Mouse (Mus musculus) forebrain, embryonic 14.5 days (tissue): ENCODE results near the gene Wasf2. TPM values are rescaled to one million over a fixed set of nuclear protein-coding genes. Genes with fewer than 3 reads are reported as not detected.
A peak's percentile ranks its signal among the peaks of the same experiment; 100 is the strongest.

Source experiments
- ATAC-seq: fragments of 200-750 bp; cut with Nextera tagmentation; 2 replicates; pipeline ENCODE4 v1.8.0; 2017; ENCODE audit warnings: mild to moderate bottlenecking, moderate library complexity
- DNase-seq: peaks from one replicate; pipeline ENCODE4 v3.0.0-alpha.2; 2015; ENCODE audit warnings: low spot score
- H3K27ac ChIP-seq: fragments of 300-500 bp; sonication (generic); 2 replicates; pipeline ENCODE4 v1.5.1; 2014; ENCODE audit warnings: low read depth, mild to moderate bottlenecking, control low read depth, low read length, moderate library complexity
- H3K27me3 ChIP-seq: fragments of 300-500 bp; sonication (generic); replicated peaks from 2 replicates; pipeline ENCODE4 v1.6.1; 2014; ENCODE audit warnings: low read length, control low read depth, mixed read lengths; ENCODE audit not compliant: control insufficient read depth, insufficient read depth
- H3K36me3 ChIP-seq: fragments of 300-500 bp; sonication (generic); 2 replicates; pipeline ENCODE4 v1.6.1; 2014; ENCODE audit warnings: low read length, control low read depth; ENCODE audit not compliant: control insufficient read depth, insufficient read depth
- H3K4me1 ChIP-seq: fragments of 300-500 bp; sonication (generic); 2 replicates; pipeline ENCODE4 v1.6.1; 2014; ENCODE audit warnings: antibody characterized with exemption, low read length, control low read depth; ENCODE audit not compliant: control insufficient read depth, insufficient read depth
- H3K4me2 ChIP-seq: fragments of 300-500 bp; sonication (generic); 2 replicates; pipeline ENCODE4 v1.6.1; 2014; ENCODE audit warnings: mild to moderate bottlenecking, control low read depth, low read length
- H3K4me3 ChIP-seq: fragments of 300-500 bp; sonication (generic); 2 replicates; pipeline ENCODE4 v1.5.1; 2014; ENCODE audit warnings: low read depth, low read length, control low read depth
- H3K9ac ChIP-seq: fragments of 300-500 bp; sonication (generic); 2 replicates; pipeline ENCODE4 v1.6.1; 2014; ENCODE audit warnings: mild to moderate bottlenecking, low read length, control low read depth, moderate library complexity
- H3K9me3 ChIP-seq: fragments of 300-500 bp; sonication (generic); replicated peaks from 2 replicates; pipeline ENCODE4 v1.6.1; 2016; ENCODE audit warnings: low read length, control low read depth, mixed read lengths; ENCODE audit not compliant: control insufficient read depth
- WGBS: fragments of 180-500 bp; shearing (Covaris S2); extraction: QIAGEN DNeasy Blood & Tissue Kit; methylation state at CpG from one replicate; pipeline ENCODE4 v1.1.7; 2014; 5-methylcytosine and 5-hydroxymethylcytosine counted together
- polyA plus RNA-seq: library from polyadenylated mRNA; unstranded; fragments of >200 nt; fragmentation: Nextera tagmentation; extraction: Ambion mirVana; gene quantifications from 2 replicates; pipeline ENCODE4 v1.2.1, GENCODE M21; 2014

Wasf2 gene
- polyA plus RNA-seq, 1 experiment from 2014 or later = 28.3 TPM

DNA sequence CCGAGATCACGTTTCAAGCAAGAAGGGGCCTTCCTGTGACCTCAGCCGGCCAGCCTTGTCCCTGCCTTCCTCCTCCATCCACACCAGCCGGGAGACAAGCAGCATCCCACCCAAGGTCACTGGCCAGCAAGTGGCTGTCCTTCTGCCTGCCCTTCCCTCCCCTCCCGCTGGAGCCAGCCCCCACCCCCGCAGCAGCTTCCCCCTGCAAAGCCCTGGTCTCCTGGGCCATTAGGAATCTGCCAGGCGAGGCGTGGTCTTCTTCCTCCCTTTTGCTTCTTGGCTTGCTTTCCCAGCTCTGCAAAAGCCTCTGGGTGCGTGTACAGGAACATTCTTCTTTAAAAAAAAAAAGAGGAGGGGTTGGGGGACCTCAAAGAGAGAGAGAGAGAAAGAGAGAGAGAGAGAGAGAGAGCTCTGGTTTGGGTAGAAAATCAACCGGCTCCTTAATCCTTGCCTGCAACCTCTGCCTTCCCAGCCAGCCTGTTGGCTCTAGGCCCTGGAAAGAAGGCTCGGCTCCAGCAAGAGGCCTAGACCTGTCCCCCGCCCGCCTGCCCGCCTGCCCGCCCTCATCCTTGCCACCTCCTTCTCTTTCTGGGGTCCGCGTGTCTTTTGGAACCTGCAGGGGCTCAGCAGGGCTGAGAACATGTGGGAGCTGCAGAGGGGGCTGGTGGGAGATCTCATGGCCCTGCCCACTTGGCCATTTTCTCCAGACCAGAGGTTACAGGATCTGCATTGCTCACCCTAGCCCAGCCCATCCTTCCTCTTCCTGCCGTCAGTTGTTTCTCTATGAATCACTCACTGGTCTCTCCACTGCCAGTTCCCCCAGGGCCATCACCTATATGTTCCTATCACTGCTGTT is 12.5 kb upstream of the Wasf2 start:
- H3K4me1 ChIP-seq = peaks cover 5% of the 10 kb centered on the region
- H3K4me2 ChIP-seq = no peak overlapping the region
- ATAC-seq (peak; percentile 45), DNase-seq (peak; percentile 72)
- H3K27ac ChIP-seq = peak overlapping the region; percentile 83
- WGBS = 25% methylated on average over 18 of the region's 18 CpGs
- H3K9ac ChIP-seq = peak overlapping the region; percentile 14; the same call in 1 of the 2 replicates
- no peaks in the 10 kb centered on the region for H3K36me3 ChIP-seq
- no peaks in the 10 kb centered on the region for H3K27me3 ChIP-seq
- no peak overlapping the region for H3K4me3 ChIP-seq
- H3K9me3 ChIP-seq = no peaks in the 10 kb centered on the region

DNA sequence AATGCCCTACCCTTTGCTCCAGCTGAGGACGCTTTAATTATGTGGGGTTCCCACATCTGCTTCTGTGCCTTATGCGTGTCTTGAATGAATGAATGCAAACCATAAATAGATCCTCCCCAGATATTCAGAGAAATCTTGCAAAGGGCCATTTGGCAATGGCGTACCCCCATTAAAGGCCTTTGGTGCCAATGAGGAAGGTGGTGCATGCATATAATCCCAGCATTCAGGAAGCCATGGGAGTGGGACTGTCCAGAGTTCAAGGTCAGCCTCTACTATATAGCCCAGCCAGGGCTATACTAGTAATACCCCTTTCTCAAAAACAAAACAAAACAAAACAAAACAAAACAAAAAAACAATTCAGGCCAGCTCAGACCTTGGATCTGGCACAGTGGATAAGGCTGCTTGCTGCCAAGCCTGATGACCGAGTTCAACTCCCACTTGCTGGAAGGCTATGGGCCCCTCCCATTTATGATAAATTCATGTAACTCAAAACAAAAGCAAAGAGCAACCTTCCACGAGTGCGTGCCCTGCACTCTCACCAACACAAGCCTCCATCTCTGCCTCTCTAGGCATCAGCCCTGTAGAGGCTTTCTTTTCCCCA is 11.4 kb upstream of the Wasf2 start:
- Histone ChIP-seq H3K4me3 (no peak overlapping the region), H3K4me1 (peaks cover 5% of the 10 kb centered on the region), H3K27ac (no peak overlapping the region), H3K27me3 (no peaks in the 10 kb centered on the region), H3K4me2 (no peak overlapping the region), H3K9ac (no peak overlapping the region), H3K9me3 (no peaks in the 10 kb centered on the region), H3K36me3 (no peaks in the 10 kb centered on the region)
- DNase-seq = no peak
- no peak for ATAC-seq
- 82% methylated on average over 6 of the region's 6 CpGs for WGBS

DNA sequence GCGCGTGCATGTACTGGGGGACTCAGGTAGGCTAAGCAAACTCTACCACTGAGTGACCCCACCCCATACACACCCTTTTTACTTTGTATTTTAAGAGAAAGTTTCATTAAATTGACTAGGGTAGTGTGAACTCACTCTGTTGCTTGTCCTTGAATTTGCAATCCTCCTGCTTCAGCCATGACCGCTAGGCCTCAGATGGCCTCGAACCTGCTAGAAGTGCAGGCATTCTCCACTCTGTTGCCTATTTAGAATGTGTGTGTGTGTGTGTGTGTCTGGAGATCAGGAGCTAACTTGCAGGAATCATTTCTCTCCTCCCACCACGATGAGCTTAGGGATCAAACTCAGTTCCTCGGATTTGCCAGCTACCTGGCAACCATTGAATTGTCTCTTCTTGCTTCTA is 10.7 kb upstream of the Wasf2 start:
- Histone ChIP-seq H3K27me3 (no peaks in the 10 kb centered on the region), H3K36me3 (no peaks in the 10 kb centered on the region), H3K27ac (no peak overlapping the region), H3K4me2 (no peak overlapping the region), H3K9ac (no peak overlapping the region), H3K9me3 (no peaks in the 10 kb centered on the region), H3K4me3 (no peak overlapping the region), H3K4me1 (peaks cover 5% of the 10 kb centered on the region)
- WGBS = 83% methylated on average over 6 of the region's 6 CpGs
- ATAC-seq = no peak
- DNase-seq = no peak

DNA sequence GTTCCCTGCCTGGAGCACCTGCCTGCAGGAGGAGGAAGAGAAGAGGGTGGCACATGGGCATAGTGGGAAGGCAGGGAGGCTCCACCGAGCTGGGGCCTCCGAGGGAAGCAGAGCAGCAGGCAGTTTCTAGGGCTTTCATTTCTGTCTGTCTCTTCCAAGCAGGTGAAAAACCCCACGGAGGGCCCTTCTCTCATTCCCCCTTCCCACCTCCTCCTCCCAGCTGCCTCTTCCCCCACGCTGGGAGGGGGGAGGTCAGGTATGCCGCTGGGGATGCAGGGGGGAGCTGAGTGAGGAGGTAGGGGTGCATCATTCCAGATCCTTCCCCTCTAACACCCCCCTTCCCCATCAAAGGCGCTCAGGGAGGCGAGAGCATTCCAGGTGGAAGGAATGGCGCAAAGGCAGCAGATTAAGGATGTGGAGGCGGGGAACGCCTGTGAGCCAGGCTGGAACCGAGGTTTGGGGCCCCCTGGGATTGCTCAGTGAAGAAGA is 9.4 kb upstream of the Wasf2 start:
- DNase-seq = no peak
- WGBS = 5% methylated on average over 10 of the region's 11 CpGs

DNA sequence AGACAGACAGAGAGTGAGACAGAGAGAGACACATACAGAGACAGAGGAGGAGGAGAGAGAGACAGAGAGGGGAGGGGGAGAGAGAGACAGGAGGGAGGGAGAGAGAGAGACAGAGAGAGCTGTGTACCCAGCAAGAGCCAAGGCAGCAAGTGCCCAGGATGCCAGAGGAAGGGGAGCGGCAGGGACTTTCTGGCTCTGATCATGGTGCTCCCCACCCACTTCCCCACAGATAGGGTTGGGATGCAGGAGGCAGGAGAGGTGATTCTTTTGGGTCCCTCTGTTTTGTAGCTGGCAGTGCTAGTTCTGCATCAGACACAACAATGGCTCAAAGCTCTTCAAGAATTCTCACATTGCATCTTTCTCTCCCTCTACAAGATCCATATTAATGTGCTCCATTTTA is 8.9 kb upstream of the Wasf2 start:
- Histone ChIP-seq H3K9me3 (no peaks in the 10 kb centered on the region), H3K4me2 (no peak overlapping the region), H3K27ac (no peak overlapping the region), H3K4me3 (no peak overlapping the region), H3K27me3 (no peaks in the 10 kb centered on the region), H3K36me3 (no peaks in the 10 kb centered on the region), H3K4me1 (peaks cover 5% of the 10 kb centered on the region), H3K9ac (no peak overlapping the region)
- ATAC-seq (no peak), DNase-seq (no peak)
- 30% methylated on average over 1 of the region's 1 CpGs for WGBS

More for the DNA sequence above, 9.4 kb upstream of the Wasf2 start:
- Histone ChIP-seq H3K27ac (no peak overlapping the region), H3K9me3 (no peaks in the 10 kb centered on the region), H3K27me3 (no peaks in the 10 kb centered on the region), H3K9ac (no peak overlapping the region), H3K4me2 (no peak overlapping the region), H3K4me3 (no peak overlapping the region), H3K36me3 (no peaks in the 10 kb centered on the region), H3K4me1 (peaks cover 5% of the 10 kb centered on the region)
- ATAC-seq = 0 out of 2 replicates have a peak, but pooled peaks have one; percentile 34

DNA sequence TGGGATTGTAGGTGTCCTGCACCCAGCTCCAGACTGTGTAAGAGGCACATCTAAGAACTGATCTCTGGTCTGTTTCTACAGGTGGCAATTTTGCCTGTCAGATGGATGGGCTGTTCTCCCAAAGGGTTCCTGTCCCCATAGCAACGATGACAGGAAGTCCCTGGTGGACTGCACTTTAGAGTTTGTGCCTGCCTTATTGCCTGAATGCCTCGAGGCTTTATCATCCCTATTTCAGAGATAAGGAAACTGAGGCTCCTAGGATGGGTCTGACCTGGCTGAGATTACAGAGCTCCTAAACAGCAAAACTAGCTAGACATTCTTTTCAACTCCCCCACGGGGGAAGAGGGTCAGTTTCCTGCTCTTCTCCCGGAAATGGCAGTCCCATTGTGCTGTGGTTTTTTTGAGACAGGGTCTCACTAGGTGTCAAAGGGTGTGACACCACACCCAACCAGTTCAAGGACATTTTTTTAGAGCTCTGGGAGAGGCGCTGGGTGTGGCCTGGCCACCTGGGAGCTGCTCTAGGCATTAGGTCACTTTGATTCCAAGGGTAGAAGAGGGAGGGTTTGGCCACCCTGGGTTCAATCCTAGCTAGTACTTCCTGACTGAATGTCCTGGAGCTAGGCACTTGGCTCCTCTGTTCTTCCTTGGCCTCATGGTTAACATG is 8.2 kb upstream of the Wasf2 start:
- 62% methylated on average over 5 of the region's 5 CpGs for WGBS
- Histone ChIP-seq H3K9ac (no peak overlapping the region), H3K36me3 (no peaks in the 10 kb centered on the region), H3K9me3 (no peaks in the 10 kb centered on the region), H3K4me3 (no peak overlapping the region), H3K4me1 (peaks cover 5% of the 10 kb centered on the region), H3K27me3 (no peaks in the 10 kb centered on the region), H3K4me2 (no peak overlapping the region), H3K27ac (no peak overlapping the region)
- no peak for ATAC-seq
- no peak for DNase-seq

DNA sequence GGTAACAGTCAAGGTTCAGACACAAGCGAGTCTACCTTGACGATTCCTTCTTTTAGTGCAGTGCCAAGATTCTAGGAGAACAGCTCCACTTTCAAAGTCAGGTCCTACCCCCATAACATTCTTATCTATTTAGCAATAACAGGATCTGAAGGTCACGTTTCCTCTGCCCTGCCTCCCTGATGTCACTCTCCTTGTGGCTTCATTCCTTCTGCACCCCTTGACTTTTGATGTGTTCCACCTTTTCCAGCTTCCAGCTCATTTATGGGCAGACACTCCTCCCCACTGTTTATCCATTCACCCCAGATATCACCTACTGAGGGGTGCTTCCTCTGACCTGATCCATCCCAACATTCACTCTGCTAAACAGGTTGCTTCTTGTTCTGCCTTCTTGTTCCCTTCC is 3.2 kb upstream of the Wasf2 start:
- WGBS = 76% methylated on average over 3 of the region's 3 CpGs
- no peaks in the 10 kb centered on the region for H3K9me3 ChIP-seq
- H3K36me3 ChIP-seq = no peaks in the 10 kb centered on the region
- no peaks in the 10 kb centered on the region for H3K27me3 ChIP-seq
- no peak overlapping the region for H3K27ac ChIP-seq
- H3K4me3 ChIP-seq = no peak overlapping the region
- DNase-seq (no peak), ATAC-seq (no peak)
- H3K4me2 ChIP-seq = no peak overlapping the region
- peaks cover 18% of the 10 kb centered on the region for H3K4me1 ChIP-seq
- H3K9ac ChIP-seq = no peak overlapping the region

DNA sequence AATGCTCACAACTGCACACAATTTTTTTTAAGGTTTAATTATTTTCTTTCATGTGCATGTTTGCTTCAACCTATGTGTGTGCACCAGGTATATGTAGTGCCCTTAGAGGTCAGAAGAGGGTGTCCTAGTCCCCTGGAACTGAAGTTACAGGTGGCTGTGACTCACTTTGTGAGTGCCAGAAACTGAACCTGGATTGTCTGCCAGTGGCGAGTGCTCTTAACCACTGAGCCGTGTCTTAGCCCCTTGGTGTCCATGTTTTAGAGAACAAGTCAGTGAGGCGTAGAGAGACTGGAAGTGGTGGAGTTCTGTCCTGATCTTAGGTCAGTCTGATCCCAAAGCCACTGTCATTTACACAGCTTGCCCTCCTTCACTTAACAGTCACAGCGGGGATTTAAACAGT is 2.4 kb upstream of the Wasf2 start:
- no peak overlapping the region for H3K27ac ChIP-seq
- H3K4me1 ChIP-seq = peaks cover 21% of the 10 kb centered on the region
- H3K9ac ChIP-seq = no peak overlapping the region
- no peaks in the 10 kb centered on the region for H3K36me3 ChIP-seq
- H3K9me3 ChIP-seq = no peaks in the 10 kb centered on the region
- DNase-seq (no peak), ATAC-seq (no peak)
- WGBS = 83% methylated on average over 4 of the region's 4 CpGs
- no peaks in the 10 kb centered on the region for H3K27me3 ChIP-seq
- no peak overlapping the region for H3K4me3 ChIP-seq
- no peak overlapping the region for H3K4me2 ChIP-seq
